Mouse (Mus musculus) hindbrain, embryonic 15.5 days (tissue): Measurements from ENCODE around the gene Mdp1. TPM values are rescaled to one million over a fixed set of nuclear protein-coding genes. Genes with fewer than 3 reads are reported as not detected.

Source experiments
- ATAC-seq: fragments of 200-750 bp; cut with Nextera tagmentation; 2 replicates; pipeline ENCODE4 v1.8.0; 2017; ENCODE audit warnings: low read depth, moderate number of reproducible peaks, moderate TSS enrichment; ENCODE audit not compliant: low FRiP score
- H3K27ac ChIP-seq: fragments of 300-500 bp; sonication (generic); replicated peaks from 2 replicates; pipeline ENCODE4 v1.5.1; 2015; ENCODE audit warnings: mild to moderate bottlenecking, inconsistent platforms
- H3K27me3 ChIP-seq: fragments of 300-500 bp; sonication (generic); 2 replicates; pipeline ENCODE4 v1.6.1; 2015; ENCODE audit warnings: control low read depth, inconsistent platforms
- H3K36me3 ChIP-seq: fragments of 300-500 bp; sonication (generic); 2 replicates; pipeline ENCODE4 v1.6.1; 2015; ENCODE audit warnings: control low read depth, inconsistent platforms
- H3K4me1 ChIP-seq: fragments of 300-500 bp; sonication (generic); replicated peaks from 2 replicates; pipeline ENCODE4 v1.6.1; 2015; ENCODE audit warnings: control low read depth, inconsistent platforms
- H3K4me2 ChIP-seq: fragments of 300-500 bp; sonication (generic); 2 replicates; pipeline ENCODE4 v1.6.1; 2015; ENCODE audit warnings: moderate library complexity, mild to moderate bottlenecking, inconsistent platforms
- H3K4me3 ChIP-seq: fragments of 300-500 bp; sonication (generic); 2 replicates; pipeline ENCODE4 v1.5.1; 2015; ENCODE audit warnings: mild to moderate bottlenecking, inconsistent platforms
- H3K9ac ChIP-seq: fragments of 300-500 bp; sonication (generic); 2 replicates; pipeline ENCODE4 v1.6.1; 2015; ENCODE audit warnings: inconsistent platforms
- H3K9me3 ChIP-seq: fragments of 300-500 bp; sonication (generic); 2 replicates; pipeline ENCODE4 v1.6.1; 2016; ENCODE audit warnings: control low read depth, inconsistent platforms
- WGBS: fragments of 180-500 bp; shearing (Covaris S2); methylation state at CpG from one replicate; pipeline ENCODE4 v1.1.7; 2015; 5-methylcytosine and 5-hydroxymethylcytosine counted together
- polyA plus RNA-seq: library from polyadenylated mRNA; unstranded; fragments of >200 nt; fragmentation: Nextera tagmentation; extraction: Ambion mirVana; gene quantifications from 2 replicates; pipeline ENCODE4 v1.2.1, GENCODE M21; 2015

Mdp1 gene
- polyA plus RNA-seq, 1 experiment from 2014 or later = 74.3 TPM

- no peaks in the 10 kb centered on the region for H3K9me3 ChIP-seq
- H3K9ac ChIP-seq = peak within 1 kb of the TSS; percentile 67
- peak within 1 kb of the TSS; percentile 65 for H3K4me2 ChIP-seq
- H3K4me3 ChIP-seq = peak within 1 kb of the TSS; percentile 65
- WGBS = under 1% methylated on average over 38 of the region's 38 CpGs
- peak within 1 kb of the TSS; percentile 93 for H3K27ac ChIP-seq
- ATAC-seq = peak; percentile 98
- H3K27me3 ChIP-seq = no peaks in the 10 kb centered on the region
- peaks cover 28% of the 10 kb centered on the region for H3K4me1 ChIP-seq
- H3K36me3 ChIP-seq = peaks cover 21% of the 10 kb centered on the region
Observed at GRCm38 (mm10) chr14:55671833-55672740, 11.8 kb upstream of the Mdp1 start, which contains the start of the genes Gmpr2 and Nedd8. Gene Gmpr2, plus strand, starts transcription at chr14:55671941. Gene Nedd8, minus strand, starts transcription at chr14:55672124.

GRCm38 (mm10) chr14:55671486-55671832, 11.2 kb upstream of the Mdp1 start:
- H3K27me3 ChIP-seq = no peaks in the 10 kb centered on the region
- H3K9me3 ChIP-seq = no peaks in the 10 kb centered on the region
- peak overlapping the region; percentile 67 for H3K9ac ChIP-seq
- H3K36me3 ChIP-seq = peaks cover 19% of the 10 kb centered on the region
- under 1% methylated on average over 12 of the region's 12 CpGs for WGBS
- peak overlapping the region; percentile 65 for H3K4me3 ChIP-seq
- H3K27ac ChIP-seq = peak overlapping the region; percentile 93
- H3K4me2 ChIP-seq = peak overlapping the region; percentile 65
- H3K4me1 ChIP-seq = peaks cover 28% of the 10 kb centered on the region
- ATAC-seq = peak; percentile 63

GRCm38 (mm10) chr14:55660636-55661035, 328 bp upstream of the Mdp1 start:
- 35% methylated on average over 2 of the region's 2 CpGs for WGBS
- no peaks in the 10 kb centered on the region for H3K27me3 ChIP-seq
- ATAC-seq = no peak; the same call in none of the 2 replicates
- peak overlapping the region; percentile 75 for H3K4me3 ChIP-seq
- H3K36me3 ChIP-seq = peaks cover 35% of the 10 kb centered on the region
- H3K27ac ChIP-seq = peak overlapping the region; percentile 87
- peaks cover 14% of the 10 kb centered on the region for H3K4me1 ChIP-seq
- H3K4me2 ChIP-seq = peak overlapping the region; percentile 58
- no peaks in the 10 kb centered on the region for H3K9me3 ChIP-seq
- no peak overlapping the region for H3K9ac ChIP-seq

GRCm38 (mm10) chr14:55658011-55658410, 2.3 kb downstream of the Mdp1 start:
- H3K4me3 ChIP-seq = no peak overlapping the region
- no peak overlapping the region for H3K4me2 ChIP-seq
- no peak overlapping the region for H3K27ac ChIP-seq
- H3K9ac ChIP-seq = no peak overlapping the region
- H3K9me3 ChIP-seq = no peaks in the 10 kb centered on the region
- H3K27me3 ChIP-seq = no peaks in the 10 kb centered on the region
- H3K4me1 ChIP-seq = peaks cover 14% of the 10 kb centered on the region
- ATAC-seq = no peak
- H3K36me3 ChIP-seq = peaks cover 28% of the 10 kb centered on the region
- WGBS = 96% methylated on average over 5 of the region's 5 CpGs

- no peak overlapping the region for H3K4me2 ChIP-seq
- H3K9me3 ChIP-seq = no peaks in the 10 kb centered on the region
- peaks cover 20% of the 10 kb centered on the region for H3K36me3 ChIP-seq
- H3K27me3 ChIP-seq = no peaks in the 10 kb centered on the region
- WGBS = 90% methylated on average over 3 of the region's 3 CpGs
- no peak for ATAC-seq
- no peak overlapping the region for H3K9ac ChIP-seq
- no peak overlapping the region for H3K27ac ChIP-seq
- H3K4me1 ChIP-seq = peaks cover 14% of the 10 kb centered on the region
- H3K4me3 ChIP-seq = no peak overlapping the region
Observed at GRCm38 (mm10) chr14:55656935-55657334, 3.4 kb downstream of the Mdp1 start.

- H3K9ac ChIP-seq = no peak overlapping the region
- H3K27ac ChIP-seq = no peak overlapping the region
- H3K4me1 ChIP-seq = no peaks in the 10 kb centered on the region
- H3K27me3 ChIP-seq = no peaks in the 10 kb centered on the region
- no peak for ATAC-seq
- H3K36me3 ChIP-seq = no peaks in the 10 kb centered on the region
- H3K9me3 ChIP-seq = no peaks in the 10 kb centered on the region
- WGBS = 90% methylated on average over 7 of the region's 7 CpGs
- H3K4me2 ChIP-seq = no peak overlapping the region
- no peak overlapping the region for H3K4me3 ChIP-seq
Observed at GRCm38 (mm10) chr14:55651528-55651927, 8.8 kb downstream of the Mdp1 start.

GRCm38 (mm10) chr14:55649884-55650283, 10.4 kb downstream of the Mdp1 start, which contains the start of gene Tssk4:
Gene Tssk4, plus strand, starts transcription at chr14:55650184.
- Histone ChIP-seq H3K27ac (no peak within 1 kb of the TSS), H3K9me3 (no peaks in the 10 kb centered on the region), H3K9ac (no peak within 1 kb of the TSS), H3K27me3 (no peaks in the 10 kb centered on the region), H3K36me3 (no peaks in the 10 kb centered on the region), H3K4me3 (no peak within 1 kb of the TSS), H3K4me1 (peaks cover 5% of the 10 kb centered on the region), H3K4me2 (no peak within 1 kb of the TSS)
- WGBS = 96% methylated on average over 2 of the region's 2 CpGs
- ATAC-seq = no peak

GRCm38 (mm10) chr14:55644261-55644888, 15.9 kb downstream of the Mdp1 start:
- Histone ChIP-seq H3K9ac (peak overlapping the region; percentile 92), H3K27me3 (no peaks in the 10 kb centered on the region), H3K4me1 (peaks cover 28% of the 10 kb centered on the region), H3K4me2 (peak overlapping the region; percentile 81), H3K27ac (0 out of 2 replicates have a peak overlapping the region, but pooled peaks have one; percentile 7), H3K9me3 (no peaks in the 10 kb centered on the region), H3K4me3 (peak overlapping the region; percentile 82), H3K36me3 (peaks cover 11% of the 10 kb centered on the region)
- ATAC-seq = no peak
- WGBS = 26% methylated on average over 17 of the region's 17 CpGs

- WGBS = under 1% methylated on average over 89 of the region's 89 CpGs
- Histone ChIP-seq H3K36me3 (peaks cover 20% of the 10 kb centered on the region), H3K9me3 (no peaks in the 10 kb centered on the region), H3K9ac (peak within 1 kb of the TSS; percentile 92), H3K4me2 (peak within 1 kb of the TSS; percentile 81), H3K27ac (peak within 1 kb of the TSS; percentile 97), H3K4me3 (peak within 1 kb of the TSS; percentile 82), H3K4me1 (peaks cover 28% of the 10 kb centered on the region), H3K27me3 (no peaks in the 10 kb centered on the region)
- peak; percentile 91 for ATAC-seq
Observed at GRCm38 (mm10) chr14:55643060-55643907, 17.0 kb downstream of the Mdp1 start, which contains the start of gene Tm9sf1. Gene Tm9sf1, minus strand, starts transcription at chr14:55643806.

GRCm38 (mm10) chr14:55642679-55643059, 17.6 kb downstream of the Mdp1 start:
- ATAC-seq = peak; percentile 17; the same call in 1 of the 2 replicates
- Histone ChIP-seq H3K27me3 (no peaks in the 10 kb centered on the region), H3K9ac (peak overlapping the region; percentile 92), H3K4me1 (peaks cover 28% of the 10 kb centered on the region), H3K9me3 (no peaks in the 10 kb centered on the region), H3K27ac (peak overlapping the region; percentile 97), H3K36me3 (peaks cover 26% of the 10 kb centered on the region), H3K4me2 (peak overlapping the region; percentile 81), H3K4me3 (peak overlapping the region; percentile 82)
- 21% methylated on average over 8 of the region's 8 CpGs for WGBS

- peaks cover 35% of the 10 kb centered on the region for H3K36me3 ChIP-seq
- H3K4me3 ChIP-seq = no peak overlapping the region
- WGBS = 96% methylated on average over 13 of the region's 13 CpGs
- H3K27ac ChIP-seq = no peak overlapping the region
- no peaks in the 10 kb centered on the region for H3K27me3 ChIP-seq
- peaks cover 31% of the 10 kb centered on the region for H3K4me1 ChIP-seq
- no peak overlapping the region for H3K4me2 ChIP-seq
- H3K9me3 ChIP-seq = no peaks in the 10 kb centered on the region
- H3K9ac ChIP-seq = no peak overlapping the region
- ATAC-seq = no peak
Observed at GRCm38 (mm10) chr14:55641291-55641690, 19.0 kb downstream of the Mdp1 start.
